Mouse (Mus musculus): ENCODE data around the gene Gm11060.

Gene Gm11060

DNA sequence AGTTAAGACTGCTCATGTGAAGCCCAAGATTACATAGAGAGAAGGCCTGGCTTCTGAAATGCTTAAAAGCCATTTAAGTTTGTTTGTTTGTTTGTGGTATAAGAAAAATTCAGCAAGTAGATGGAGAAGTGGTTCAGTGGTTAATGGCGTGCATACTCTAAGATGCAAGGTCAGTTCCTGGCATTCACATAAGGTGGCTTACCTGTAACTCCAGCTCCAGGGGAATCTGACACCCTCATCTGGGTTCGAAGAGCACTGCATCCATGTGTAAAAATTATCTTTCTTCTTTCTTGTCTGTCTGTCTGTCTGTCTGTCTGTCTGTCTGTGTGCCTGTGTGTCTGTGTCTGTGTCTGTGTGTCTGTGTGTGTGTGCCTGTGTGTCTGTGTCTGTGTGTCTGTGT lies at the start of gene Gm11060:
TSS of gene Gm11060 (plus strand) at position 301 of the 400 bp plus-strand sequence.
- no peak for DNase-seq

DNA sequence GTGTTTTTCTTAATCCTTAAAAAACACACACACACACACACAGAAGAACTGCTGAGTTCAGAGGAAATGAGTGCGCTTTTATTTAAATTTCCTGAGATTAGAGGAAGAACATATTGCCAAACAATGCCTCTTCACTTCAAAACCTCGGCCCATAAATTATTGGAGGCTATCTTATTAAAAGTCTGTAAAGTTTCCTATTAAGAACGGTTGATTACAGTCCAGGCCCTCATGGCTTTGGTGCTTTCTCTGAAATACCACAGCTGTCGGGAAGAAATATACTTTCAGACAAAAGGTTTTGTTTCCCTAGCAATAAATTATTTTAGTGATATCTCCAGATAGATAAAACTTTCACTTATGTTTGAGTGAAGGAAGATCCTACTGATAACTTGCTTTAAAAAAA lies 48.7 kb upstream of the Gm11060 start:
- DNase-seq: no peak

DNA sequence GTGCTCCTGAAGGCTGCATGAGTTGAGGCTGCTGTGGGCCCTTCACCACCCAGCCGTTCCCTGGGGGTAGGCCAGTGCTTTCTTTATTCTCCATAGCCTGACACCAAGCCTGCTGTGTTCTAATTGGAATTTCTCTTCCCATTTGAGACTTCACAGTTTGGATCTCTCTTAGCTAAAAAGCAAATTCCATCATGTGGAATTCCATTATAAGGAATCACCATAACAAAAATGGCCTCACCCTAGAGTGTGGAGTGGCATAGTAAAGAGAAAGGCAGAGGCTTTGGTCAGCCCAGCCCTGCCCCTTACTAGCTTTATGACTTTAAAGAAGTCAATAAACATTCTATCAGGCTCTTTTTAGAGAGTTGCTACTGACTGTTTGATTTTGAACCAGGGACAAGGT lies 43.5 kb upstream of the Gm11060 start:
- DNase-seq: no peak

DNA sequence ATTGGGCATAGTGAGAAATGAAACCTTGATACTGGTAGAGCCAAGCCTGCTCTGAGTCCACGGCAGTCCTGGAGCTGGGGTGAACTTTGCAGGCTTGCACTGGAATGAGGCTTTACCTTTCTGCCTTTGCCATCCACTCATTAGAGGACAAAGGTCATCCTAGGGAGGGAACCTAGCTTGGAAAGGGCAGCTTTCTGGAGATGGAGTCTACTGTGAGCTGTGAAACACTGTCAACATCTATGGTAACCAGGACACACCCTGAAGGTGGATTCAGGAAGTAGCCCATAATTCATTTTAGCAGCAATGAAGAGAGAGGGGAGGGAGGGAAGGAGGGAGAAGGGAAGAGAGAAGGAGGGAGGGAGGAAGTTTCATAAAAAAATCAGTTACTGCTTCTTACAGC lies 36.3 kb upstream of the Gm11060 start:
- DNase-seq: no peak

DNA sequence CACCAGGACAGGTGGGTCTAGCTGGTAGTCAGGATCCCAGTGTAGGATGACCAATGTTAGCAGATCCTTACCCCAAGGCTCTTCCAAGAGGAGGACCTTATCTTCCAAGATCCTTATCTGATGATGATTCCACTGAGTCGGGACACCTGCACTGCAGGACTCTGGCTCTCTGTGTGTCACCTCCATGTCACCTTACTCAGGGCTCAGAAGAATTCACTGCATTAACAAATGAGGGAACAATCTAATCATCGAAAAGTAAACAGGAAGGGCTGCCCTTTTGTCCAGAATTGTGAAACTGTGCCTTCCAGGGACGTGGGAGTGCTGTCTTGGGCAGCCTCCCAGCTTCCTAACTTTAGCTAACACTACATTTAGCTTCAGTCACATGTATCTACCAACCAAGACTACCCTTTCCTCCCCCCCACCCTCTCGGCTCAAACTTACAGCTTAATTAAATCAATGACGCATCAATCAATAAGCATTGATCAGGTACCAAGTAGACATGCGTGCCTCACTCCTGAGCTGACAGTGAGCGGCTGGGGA lies 33.2 kb upstream of the Gm11060 start:
- no peak for DNase-seq

DNA sequence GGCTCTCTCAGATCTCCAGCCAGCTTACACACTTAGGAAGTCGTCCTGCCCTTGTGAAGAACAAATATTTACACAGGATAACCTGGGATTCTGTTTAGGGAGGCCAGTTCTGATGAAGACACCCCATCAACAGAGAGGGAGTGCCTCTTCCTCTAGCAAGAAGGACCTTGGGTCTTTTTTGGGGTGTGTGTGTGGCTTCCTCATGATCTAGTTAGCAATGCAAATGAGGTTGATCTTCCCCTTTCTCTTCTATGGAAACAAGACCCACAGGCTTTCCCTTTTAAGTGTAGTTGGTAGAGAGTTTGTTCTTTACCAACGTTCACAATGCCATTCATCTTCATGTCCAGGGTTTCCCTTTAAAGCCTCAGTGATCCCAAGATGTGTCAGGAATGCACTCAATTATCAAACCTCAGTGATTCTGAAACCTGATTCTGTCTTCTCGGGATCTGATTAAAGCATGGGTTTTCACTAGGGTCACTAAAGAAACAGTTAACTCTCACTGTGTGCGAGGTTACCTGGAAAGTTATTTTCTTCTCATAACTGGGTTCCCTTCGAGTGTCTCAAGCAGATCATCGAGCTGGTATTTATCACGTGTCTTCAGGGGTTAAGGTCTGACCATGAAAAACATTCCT lies 29.0 kb upstream of the Gm11060 start:
- no peak for DNase-seq

DNA sequence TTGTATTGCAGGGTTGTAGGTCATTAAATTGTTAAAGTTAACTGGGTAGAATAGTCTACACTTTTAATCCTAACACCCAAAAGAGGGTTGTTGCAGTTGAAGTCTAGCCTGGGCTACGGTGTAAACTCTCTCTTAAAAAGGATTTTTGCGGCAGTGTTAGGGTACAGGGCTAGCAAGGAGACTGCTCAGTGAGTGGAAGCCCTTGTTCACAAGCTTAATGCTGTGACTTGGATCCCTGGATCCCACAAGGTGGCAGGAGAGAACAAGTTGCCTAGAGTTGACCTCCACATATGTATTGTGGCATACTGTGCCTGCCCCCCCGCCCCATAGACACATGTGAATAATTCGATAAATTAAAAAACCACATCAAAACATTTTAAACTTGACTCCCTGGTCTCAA lies 19.3 kb upstream of the Gm11060 start:
- DNase-seq: no peak

DNA sequence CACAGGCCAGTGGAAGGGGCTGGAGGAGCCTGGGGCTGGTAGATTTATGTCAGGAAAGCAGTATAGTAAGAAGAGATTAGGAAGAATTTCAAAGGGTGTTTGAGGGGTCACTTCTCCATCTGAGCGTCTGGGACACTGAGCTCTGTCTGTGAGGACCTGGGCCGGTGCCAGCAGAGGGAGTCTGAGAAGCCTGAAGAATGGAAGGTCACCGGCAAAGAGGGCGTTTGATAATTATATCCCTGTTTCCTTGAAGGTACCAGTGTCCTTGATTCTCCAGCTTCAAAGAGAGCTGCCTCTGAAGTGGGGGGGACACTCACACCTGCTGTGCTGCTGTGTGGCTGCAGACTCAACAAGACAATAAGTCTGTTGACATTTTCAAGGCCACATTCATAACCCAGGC lies 17.6 kb upstream of the Gm11060 start:
- no peak for DNase-seq

DNA sequence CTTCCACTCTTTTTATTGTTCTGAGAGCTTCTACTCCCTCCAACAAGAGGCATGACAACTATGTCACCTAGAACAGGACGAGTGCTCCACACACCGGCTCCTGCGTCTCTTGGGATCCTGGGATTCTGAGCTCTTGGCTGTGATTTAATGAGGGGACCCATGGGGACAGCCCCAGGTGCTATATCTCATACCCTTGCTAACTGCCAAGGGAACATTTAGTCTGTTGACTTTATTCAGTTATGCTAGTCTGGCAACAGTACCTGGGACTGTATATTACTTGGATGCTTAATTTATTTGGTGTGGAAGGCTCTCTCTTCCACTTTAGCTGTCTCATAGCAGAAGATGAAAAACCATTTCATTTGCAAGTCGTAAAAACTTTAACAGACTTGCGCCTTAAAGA lies 16.0 kb upstream of the Gm11060 start:
- DNase-seq: no peak

DNA sequence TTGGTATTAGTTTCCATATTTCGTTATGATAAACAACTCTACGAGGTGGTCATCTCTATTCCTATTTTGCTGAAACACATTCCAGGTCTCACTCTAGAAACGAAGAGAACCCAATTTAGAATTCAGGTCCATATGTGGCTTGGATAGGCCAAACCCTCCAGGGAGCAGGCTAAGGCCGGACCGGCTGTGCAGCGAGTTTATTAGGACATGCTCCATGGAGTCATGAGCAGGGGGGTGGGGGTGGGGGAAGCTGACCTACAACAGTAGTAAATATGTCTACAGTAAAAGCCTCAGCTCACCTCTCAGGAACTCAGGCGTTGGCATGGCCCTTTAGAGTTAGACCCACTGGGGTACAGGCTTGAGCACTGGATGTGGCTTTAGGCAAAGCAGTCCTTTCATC lies 14.7 kb upstream of the Gm11060 start:
- no peak for DNase-seq

DNA sequence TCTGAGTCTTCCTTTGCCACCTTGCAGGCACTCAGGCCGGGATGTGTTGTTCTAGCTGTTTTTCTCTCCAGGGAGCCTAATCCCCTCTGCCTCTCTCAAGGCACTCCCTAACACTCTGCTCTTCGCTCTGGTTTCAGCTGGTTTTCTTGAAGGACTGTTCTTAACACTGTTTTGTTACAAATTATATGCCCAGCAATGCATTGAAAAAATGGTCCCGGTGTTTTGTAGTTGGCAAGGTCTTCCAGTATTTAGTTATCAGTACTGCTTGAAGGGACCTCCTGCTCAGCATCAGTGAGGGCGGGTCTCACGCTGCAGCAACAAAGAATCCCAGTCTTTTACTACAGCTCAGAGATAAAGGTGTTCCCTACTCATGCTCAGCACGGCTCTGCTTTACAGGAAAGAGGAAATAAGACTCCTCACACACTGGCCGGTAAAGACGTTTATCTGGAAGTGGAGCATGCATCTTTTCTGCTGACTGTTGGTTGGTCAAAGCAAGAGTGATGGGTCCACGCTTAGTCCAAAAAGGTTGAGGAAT lies 9.5 kb upstream of the Gm11060 start:
- no peak for DNase-seq

DNA sequence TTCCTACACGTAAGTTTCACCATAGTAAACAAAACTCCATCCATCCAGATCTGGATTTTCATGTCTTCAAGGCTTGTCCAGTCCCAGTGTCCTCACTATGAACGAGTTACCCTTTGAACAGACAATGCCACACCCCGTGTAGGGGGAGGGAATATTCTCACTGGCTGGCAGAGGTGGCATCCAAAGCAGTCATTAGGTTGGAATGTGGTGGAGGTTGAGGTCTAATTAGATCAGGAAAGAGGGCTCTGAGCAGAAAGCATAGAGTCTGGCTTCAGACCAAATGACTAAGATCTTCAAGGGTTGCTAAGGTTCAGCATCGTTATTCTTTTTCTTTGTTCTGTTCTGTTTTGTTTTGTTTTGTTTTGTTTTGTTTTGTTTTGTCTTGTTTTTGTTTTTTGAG lies 7.8 kb upstream of the Gm11060 start:
- no peak for DNase-seq

DNA sequence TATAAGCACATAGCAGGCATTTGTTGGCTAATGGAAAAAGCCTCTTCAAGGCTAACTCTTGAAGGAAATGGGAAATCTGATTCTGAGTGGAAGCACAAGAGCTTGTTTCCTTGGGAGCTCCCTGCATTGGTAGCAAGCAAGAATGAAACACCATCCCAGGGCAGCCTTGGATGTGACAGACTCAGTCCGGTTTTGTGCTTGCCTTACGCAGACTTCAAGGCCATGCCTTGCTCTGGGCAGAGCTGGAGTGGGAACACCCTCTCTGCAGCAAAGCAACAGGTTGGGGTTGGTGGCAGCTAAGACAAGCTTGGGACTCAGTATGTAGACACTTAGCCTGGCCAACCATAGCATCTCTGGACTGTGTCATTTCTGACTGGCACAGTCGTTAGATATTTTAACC lies 5.7 kb upstream of the Gm11060 start:
- no peak for DNase-seq

DNA sequence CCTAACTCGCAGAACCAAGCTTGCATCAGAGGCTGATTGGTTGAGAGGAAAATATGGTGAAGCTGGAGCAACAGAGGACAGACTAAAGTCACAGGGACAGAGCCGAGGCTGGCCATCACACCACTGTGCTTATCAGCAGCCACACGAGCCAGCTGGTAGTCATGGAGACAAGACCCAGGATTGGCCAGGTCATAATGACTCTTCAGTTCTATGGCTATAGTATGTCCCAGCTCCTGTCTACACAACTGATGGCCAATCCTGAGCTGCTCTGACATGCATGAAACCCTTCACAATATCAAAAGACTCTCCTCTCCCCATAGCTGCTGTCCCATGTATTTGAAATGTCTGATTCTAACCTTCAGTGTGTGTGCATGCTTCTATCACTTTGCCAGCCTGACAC lies 3.8 kb upstream of the Gm11060 start:
- no peak for DNase-seq

DNA sequence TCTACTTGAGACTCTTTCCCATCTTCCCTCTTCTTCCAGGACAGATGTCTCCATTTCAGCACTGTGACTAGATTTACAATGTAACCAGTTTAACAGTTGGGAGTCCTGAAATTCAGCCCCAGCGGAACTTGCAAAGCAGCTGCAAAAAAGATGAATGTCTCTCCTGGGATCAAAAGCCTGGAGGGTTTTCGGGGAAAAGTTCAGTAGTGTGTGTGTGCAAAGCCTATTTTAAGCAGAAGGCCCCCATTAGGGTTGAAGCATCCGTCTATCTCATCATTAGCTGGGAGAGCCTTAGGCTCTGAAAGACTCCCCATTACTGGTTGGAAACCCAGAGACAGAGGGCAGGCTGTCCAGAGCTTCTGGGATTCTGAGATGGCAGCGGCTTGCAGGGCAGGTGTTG lies 2.7 kb upstream of the Gm11060 start:
- DNase-seq: no peak

DNA sequence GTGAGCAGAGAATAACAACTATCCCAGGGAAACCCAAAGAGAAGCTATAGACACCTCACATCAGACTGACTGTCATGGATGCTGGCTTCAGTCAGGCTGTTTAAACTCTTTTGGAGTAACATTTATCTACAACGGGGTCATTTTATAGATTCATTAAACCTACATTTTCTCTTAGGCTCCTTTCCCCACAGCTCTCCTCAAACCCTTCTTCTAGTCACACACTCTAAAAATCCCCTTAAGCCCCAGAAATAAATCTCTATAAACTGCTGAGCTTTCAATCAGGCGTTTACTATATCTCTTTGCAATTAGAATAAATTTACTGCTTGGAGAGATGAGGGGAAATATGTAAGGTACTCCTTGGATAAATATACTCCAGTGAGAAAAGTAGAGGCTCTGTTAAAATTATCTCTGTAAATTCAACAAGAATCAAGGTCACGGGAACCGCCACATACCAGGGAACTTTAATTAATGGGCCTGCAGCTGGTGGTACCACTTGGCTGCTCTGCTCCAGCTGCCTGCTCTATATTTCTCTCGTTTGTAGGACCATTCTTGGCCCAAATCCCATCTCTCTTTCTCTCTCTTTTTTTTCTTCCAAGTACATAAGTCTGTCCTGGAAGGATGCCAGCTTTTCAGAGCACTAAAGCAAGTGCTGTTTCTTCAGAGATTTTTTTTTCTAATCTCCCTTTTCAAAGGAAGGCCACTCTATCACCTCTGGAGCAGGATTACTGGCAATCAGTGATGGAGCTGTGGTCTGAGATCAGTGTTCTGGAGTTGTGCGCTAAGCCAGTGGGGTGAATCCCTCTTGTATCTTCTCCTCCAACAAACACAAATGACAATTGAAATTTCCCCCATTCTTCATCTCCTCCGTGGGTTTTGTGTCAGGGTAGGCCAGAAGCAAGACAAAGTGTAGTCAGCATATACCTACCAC lies 2.0 kb upstream of the Gm11060 start:
- no peak for DNase-seq

DNA sequence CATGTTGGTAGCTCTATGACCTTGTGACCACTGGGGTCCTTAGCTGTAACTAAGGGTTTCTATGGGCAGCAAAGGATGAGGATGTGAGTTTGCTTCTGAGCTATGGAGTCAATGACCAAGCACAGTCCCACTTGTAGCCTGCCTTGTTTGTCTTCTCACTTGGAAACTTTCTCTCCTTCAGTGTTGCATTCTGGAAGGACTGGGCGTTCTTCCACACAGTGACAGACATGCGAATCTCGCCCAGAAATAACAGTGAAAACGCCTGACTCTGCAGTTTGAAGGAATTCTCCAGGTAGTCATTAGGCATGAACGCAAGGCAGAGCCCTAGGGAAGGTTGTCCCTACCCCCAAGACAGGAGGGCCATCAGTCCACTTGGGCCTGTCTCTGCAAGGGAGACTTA lies 827 bp upstream of the Gm11060 start:
- DNase-seq: no peak

DNA sequence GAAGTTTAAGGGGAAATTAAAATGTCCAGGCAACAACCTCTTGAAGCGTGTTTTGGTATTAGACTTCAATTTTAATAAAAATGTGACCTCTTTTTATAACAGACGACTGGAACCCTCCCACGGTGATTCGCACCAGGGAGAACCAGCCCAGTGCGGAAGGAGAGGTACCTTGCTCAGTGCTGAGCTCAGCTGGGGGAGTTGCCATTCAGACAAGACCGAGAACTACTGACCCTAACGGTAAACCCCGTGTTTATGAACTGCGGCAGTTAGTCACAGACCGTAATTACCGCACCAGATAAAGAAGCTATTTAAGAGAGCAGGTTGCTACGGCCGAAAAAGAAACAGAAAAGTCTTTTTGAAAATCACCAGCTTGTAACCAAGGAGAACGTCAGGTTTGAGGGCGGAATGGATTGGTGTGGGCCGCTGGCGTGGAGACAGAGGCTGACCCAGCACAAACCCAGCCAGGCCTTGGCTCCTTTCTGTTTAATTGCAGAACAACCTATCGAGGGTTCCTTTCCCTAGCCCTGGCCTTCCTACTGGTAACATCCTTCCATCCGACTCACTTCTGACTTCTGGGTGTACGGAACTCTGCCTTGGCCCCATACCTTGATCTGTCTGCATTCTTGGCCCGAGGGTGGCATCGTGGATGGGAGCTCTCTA lies 5.6 kb downstream of the Gm11060 start:
- no peak for DNase-seq

DNA sequence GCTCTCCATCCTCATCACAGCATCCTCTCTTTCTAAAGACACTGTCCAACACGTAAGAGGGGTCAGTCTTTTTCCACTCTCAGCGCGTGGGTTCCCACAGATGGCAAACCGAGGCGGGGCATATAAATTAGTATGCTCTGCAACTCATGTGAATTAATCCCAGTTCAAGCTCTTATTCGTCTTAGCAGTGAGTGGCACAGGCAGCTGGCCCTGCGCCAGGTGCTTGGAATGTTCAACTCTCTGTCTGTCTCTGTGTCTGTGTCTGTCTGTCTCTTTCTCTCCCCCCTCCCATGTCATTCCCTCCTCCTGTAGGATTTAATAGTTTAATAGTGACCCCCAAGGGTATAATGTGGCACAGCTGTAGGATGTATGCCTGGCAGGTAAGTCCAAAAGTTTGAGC lies 7.6 kb downstream of the Gm11060 start:
- no peak for DNase-seq

DNA sequence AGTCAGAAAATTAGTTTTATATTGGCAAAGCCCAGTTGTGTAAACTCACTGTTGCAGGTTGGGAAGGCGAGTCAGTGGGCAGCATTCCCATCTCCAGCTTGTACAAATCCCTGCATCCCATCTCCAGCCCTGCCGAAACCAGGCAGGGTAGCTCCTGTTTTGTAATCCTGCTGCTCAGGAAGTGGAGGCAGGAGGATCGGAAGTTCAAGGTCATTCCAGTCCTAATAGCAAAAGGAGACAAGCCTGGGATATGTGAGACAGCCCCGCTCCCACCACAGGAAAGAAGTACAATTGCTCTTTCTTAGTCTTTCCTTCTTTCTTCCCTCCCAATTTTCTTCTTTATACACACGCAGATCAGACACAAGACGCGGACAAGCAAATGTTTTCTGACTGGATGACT lies 8.7 kb downstream of the Gm11060 start:
- no peak for DNase-seq

DNA sequence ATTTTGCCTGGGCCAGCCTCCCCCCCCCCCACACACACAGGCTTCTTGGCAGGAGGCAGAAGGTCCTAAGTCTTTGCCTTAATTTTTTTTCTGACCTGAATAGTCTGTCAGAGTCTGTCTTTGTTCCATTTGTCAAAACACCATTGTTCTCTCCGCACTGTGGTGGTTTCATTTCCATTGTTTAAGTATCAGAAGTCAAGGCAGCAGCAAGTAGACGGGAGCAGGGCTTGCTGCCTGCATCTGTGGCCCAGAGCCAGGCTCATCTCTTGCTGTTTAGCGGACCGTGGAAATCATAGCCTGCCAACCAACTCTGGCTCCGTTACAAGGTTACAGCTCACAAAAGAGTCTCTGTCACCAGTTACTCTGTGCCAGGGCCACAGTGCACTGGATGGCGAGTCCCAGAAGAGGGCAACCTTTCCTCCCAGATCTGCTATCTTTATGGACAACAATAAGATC lies 16.9 kb downstream of the Gm11060 start:
- DNase-seq: no peak

DNA sequence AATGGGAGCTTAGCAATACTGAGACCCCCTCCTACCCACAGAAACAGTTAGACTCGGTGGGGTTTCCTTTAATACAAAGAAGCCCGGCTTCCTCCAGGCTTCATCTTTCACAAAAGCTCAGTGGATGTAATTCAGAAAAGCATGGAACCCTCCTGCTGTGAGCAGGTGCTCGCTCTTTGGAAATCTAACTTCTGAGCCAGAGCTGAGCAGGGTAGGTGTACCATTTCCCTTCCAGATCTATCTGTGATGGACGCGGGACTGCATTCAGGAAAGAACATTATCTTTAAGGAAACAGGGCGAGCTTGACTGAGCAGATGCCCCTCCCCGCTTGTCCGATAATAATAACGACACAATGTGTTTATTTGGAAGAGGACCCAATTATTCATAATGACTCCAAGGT lies 22.3 kb downstream of the Gm11060 start:
- no peak for DNase-seq

DNA sequence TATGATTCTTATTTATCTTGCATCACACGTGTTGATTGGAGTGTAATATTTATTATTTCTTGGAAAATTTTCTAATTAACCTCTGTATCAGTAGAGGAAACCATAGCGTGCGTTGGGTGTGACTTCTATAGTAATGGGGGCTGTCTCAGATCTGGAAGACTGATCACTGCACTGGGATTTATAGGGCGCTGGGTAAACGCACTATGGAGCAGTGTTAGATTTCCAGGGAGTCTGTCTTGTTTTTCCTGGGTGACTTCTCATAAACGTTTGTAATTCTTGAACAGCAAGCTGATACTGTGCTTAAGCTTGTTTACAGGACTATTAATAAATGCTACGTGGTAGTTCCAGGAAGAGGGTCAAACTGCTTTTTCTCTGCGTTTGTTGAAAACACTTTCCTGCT lies 25.9 kb downstream of the Gm11060 start:
- no peak for DNase-seq

Measured in liver (tissue).